Mouse (Mus musculus) liver, embryonic 11.5 days (tissue): ENCODE data around the gene Gm17175. TPM values are rescaled to one million over a fixed set of nuclear protein-coding genes. Genes with fewer than 3 reads are reported as not detected.
"Not testable (repeated sequence)": the region's sequence is repeated elsewhere in the genome, so short reads cannot be mapped to it uniquely, and the experiment has no call there.

Source experiments
- ATAC-seq: fragments of 200-750 bp; cut with Nextera tagmentation; replicated peaks from 2 replicates; pipeline ENCODE4 v1.8.0; 2017; ENCODE audit warnings: moderate number of reproducible peaks, mild to moderate bottlenecking, moderate TSS enrichment, moderate library complexity; ENCODE audit not compliant: low FRiP score
- DNase-seq: peaks from one replicate; pipeline ENCODE4 v3.0.0-alpha.2; 2017; ENCODE audit warnings: low spot score
- H3K27ac ChIP-seq: fragments of 300-500 bp; sonication (generic); 2 replicates; pipeline ENCODE4 v1.5.1; 2014; ENCODE audit warnings: mild to moderate bottlenecking, low read depth, low read length, control low read depth
- H3K27me3 ChIP-seq: fragments of 300-500 bp; sonication (generic); replicated peaks from 2 replicates; pipeline ENCODE4 v1.6.1; 2014; ENCODE audit warnings: low read length, mixed read lengths; ENCODE audit not compliant: control insufficient read depth, insufficient read depth
- H3K36me3 ChIP-seq: fragments of 300-500 bp; sonication (generic); 2 replicates; pipeline ENCODE4 v1.6.1; 2014; ENCODE audit warnings: mild to moderate bottlenecking, low read length, moderate library complexity, mixed read lengths; ENCODE audit not compliant: control insufficient read depth, insufficient read depth
- H3K4me1 ChIP-seq: fragments of 300-500 bp; sonication (generic); replicated peaks from 2 replicates; pipeline ENCODE4 v1.6.1; 2014; ENCODE audit warnings: low read length, mixed read lengths; ENCODE audit not compliant: control insufficient read depth, insufficient read depth
- H3K4me2 ChIP-seq: fragments of 300-500 bp; sonication (generic); 2 replicates; pipeline ENCODE4 v1.6.1; 2014; ENCODE audit warnings: mild to moderate bottlenecking, control low read depth, moderate library complexity
- H3K4me3 ChIP-seq: fragments of 300-500 bp; sonication (generic); 2 replicates; pipeline ENCODE4 v1.5.1; 2014; ENCODE audit warnings: low read depth, low read length, control low read depth
- H3K9ac ChIP-seq: fragments of 300-500 bp; sonication (generic); 2 replicates; pipeline ENCODE4 v1.6.1; 2014; ENCODE audit warnings: low read depth, low read length, control low read depth
- H3K9me3 ChIP-seq: fragments of 300-500 bp; sonication (generic); 2 replicates; pipeline ENCODE4 v1.6.1; 2016; ENCODE audit warnings: low read length, inconsistent platforms, mixed read lengths; ENCODE audit not compliant: control insufficient read depth
- WGBS: fragments of 180-500 bp; shearing (Covaris S2); extraction: QIAGEN DNeasy Blood & Tissue Kit; methylation state at CpG from one replicate; pipeline ENCODE4 v1.1.7; 2014; 5-methylcytosine and 5-hydroxymethylcytosine counted together
- polyA plus RNA-seq: library from polyadenylated mRNA; unstranded; fragments of >200 nt; fragmentation: Nextera tagmentation; extraction: Ambion mirVana; gene quantifications from 2 replicates; pipeline ENCODE4 v1.2.1, GENCODE M21; 2014

Gm17175 gene
- not detected in 2 replicates for polyA plus RNA-seq

- H3K27me3 ChIP-seq, DNase-seq, H3K9ac ChIP-seq, H3K4me2 ChIP-seq, H3K9me3 ChIP-seq, H3K4me1 ChIP-seq, H3K4me3 ChIP-seq, H3K27ac ChIP-seq, H3K36me3 ChIP-seq, ATAC-seq: not testable (repeated sequence)
- WGBS = 78% methylated on average over 2 of the region's 2 CpGs
Measured at GRCm38 (mm10) chr14:51573963-51574362, at the start of gene Gm17175. Gene Gm17175 (minus strand): TSS chr14:51574063.

GRCm38 (mm10) chr14:51611210-51611609 lies 37.3 kb upstream of the Gm17175 start, which contains the start of gene Gm17078:
Gene Gm17078 (minus strand): TSS chr14:51611310.
- no peak within 1 kb of the TSS for H3K4me2 ChIP-seq
- no peaks in the 10 kb centered on the region for H3K9me3 ChIP-seq
- no peaks in the 10 kb centered on the region for H3K36me3 ChIP-seq
- H3K4me1 ChIP-seq = no peaks in the 10 kb centered on the region
- 82% methylated on average over 1 of the region's 1 CpGs for WGBS
- H3K4me3 ChIP-seq = no peak within 1 kb of the TSS
- H3K9ac ChIP-seq = no peak within 1 kb of the TSS
- no peaks in the 10 kb centered on the region for H3K27me3 ChIP-seq
- ATAC-seq (no peak), DNase-seq (no peak)
- no peak within 1 kb of the TSS for H3K27ac ChIP-seq

- not testable (repeated sequence) for H3K4me2 ChIP-seq, DNase-seq, H3K9me3 ChIP-seq, H3K4me3 ChIP-seq, ATAC-seq, H3K27ac ChIP-seq, H3K27me3 ChIP-seq, H3K9ac ChIP-seq, H3K4me1 ChIP-seq, H3K36me3 ChIP-seq
- 88% methylated on average over 4 of the region's 4 CpGs for whole genome bisulfite sequencing
Measured at GRCm38 (mm10) chr14:51592039-51592438, 18.2 kb upstream of the Gm17175 start, which contains the start of gene Gm17174. Gene Gm17174 (minus strand): TSS chr14:51592139.

- H3K36me3 ChIP-seq = no peaks in the 10 kb centered on the region
- 87% methylated on average over 4 of the region's 4 CpGs for WGBS
- no peak within 1 kb of the TSS for H3K4me2 ChIP-seq
- no peaks in the 10 kb centered on the region for H3K4me1 ChIP-seq
- no peaks in the 10 kb centered on the region for H3K27me3 ChIP-seq
- H3K9ac ChIP-seq = no peak within 1 kb of the TSS
- no peak for DNase-seq
- no peak within 1 kb of the TSS for H3K4me3 ChIP-seq
- H3K27ac ChIP-seq = no peak within 1 kb of the TSS
- no peak for ATAC-seq
- H3K9me3 ChIP-seq = no peaks in the 10 kb centered on the region
Measured at GRCm38 (mm10) chr14:51552490-51552889, 21.4 kb downstream of the Gm17175 start, which contains the start of gene Gm5622. Gene Gm5622 (plus strand): TSS chr14:51552790.

Other genes with a start within 250 kb of the Gm17175 start
- gene Gm7247, start 212.3 kb downstream of the Gm17175 start, polyA plus RNA-seq = not detected in 2 replicates
- not detected in 2 replicates for gene Vmn2r88, start 163.2 kb downstream of the Gm17175 start, polyA plus RNA-seq
- not detected in 2 replicates for gene Vmn2r89, start 122.2 kb downstream of the Gm17175 start, polyA plus RNA-seq
- gene Gm5622, start 21.3 kb downstream of the Gm17175 start, polyA plus RNA-seq = 0.21 TPM in 1 of 2 replicates, not detected in the other
- gene Gm17174, start 18.1 kb upstream of the Gm17175 start, polyA plus RNA-seq = not detected in 2 replicates
- gene Gm17078, start 37.2 kb upstream of the Gm17175 start, polyA plus RNA-seq = not detected in 2 replicates
- gene Gm4181, start 61.6 kb upstream of the Gm17175 start, polyA plus RNA-seq = not detected in 2 replicates
- gene Gm17079, start 121.4 kb upstream of the Gm17175 start, polyA plus RNA-seq = not detected in 2 replicates
- gene Gm5800, start 143.1 kb upstream of the Gm17175 start, polyA plus RNA-seq = not detected in 2 replicates
- gene Ang4, start 199.5 kb upstream of the Gm17175 start, polyA plus RNA-seq = not detected in 2 replicates
- not detected in 2 replicates for gene AY358078, start 226.0 kb upstream of the Gm17175 start, polyA plus RNA-seq